Mouse (Mus musculus): ENCODE data around the gene Wdr25.
A peak's percentile ranks its signal among the peaks of the same experiment; 100 is the strongest.

Gene Wdr25

DNA sequence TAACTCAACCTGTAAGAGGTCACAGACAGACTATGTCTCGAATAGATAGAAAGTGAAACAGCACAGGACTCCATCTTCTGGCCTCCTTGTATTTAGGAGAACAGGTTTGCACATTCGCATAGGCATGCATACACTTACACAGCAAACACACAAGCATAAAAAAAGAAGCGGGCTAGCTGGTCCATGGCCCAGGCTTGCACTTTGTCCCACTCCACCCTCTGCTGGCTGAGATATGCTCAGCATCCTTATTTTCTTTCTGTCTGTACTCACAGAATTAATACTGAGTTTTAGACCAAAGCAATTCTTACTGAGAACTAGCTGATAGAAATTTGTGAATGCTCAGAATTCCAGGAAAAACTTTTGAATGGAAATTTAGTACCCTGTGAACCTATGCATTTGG is 2.6 kb downstream of the Wdr25 start:
- DNase-seq (ENCODE audit: low spot score) = no peak

DNA sequence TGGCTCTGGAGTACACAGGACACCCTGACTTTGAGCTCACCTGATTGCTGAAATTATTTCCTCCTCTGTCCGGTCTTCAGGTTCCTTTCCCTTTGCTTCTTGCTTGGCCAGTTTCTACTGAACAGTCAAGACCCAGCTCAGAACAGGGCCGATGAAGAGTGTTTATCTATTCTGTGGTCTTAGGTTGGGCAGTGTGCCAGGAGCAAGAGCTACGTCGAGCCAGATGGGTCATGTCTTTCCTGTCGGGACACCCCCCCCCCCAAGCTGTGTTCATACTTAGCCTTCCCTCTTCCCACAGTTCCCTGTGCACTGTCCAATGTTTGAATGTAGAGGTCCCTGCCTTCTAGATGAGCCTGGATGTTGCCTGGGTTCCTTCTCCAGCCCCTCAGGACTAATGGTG is 7.9 kb downstream of the Wdr25 start:
- DNase-seq (ENCODE audit: low spot score) = no peak

GRCm38 (mm10) chr12:108902940-108903339 is 9.5 kb downstream of the Wdr25 start:
- no peak for DNase-seq (ENCODE audit: low spot score)

GRCm38 (mm10) chr12:108903600-108904275 is 10.3 kb downstream of the Wdr25 start:
- peak; percentile 75 for DNase-seq (ENCODE audit: low spot score)

DNA sequence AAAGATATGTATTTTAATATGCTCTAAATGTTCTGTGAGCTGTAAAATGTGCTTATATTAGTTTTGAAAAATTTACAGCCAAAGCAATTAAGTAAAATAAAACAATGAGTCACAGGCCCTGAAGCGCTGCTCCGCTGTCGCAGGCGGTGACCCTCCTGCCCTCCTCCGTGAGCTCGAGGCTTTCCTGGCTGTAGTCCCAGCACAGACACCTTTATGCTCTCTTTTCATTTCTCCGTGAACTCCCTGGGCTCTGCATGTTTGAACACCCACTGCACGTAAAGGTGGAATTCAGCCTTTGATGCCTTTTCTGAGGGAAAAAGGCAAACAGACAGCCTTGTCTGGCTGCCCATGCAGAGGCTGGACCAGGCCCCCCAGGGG is 10.8 kb downstream of the Wdr25 start:
- DNase-seq (ENCODE audit: low spot score) = no peak

DNA sequence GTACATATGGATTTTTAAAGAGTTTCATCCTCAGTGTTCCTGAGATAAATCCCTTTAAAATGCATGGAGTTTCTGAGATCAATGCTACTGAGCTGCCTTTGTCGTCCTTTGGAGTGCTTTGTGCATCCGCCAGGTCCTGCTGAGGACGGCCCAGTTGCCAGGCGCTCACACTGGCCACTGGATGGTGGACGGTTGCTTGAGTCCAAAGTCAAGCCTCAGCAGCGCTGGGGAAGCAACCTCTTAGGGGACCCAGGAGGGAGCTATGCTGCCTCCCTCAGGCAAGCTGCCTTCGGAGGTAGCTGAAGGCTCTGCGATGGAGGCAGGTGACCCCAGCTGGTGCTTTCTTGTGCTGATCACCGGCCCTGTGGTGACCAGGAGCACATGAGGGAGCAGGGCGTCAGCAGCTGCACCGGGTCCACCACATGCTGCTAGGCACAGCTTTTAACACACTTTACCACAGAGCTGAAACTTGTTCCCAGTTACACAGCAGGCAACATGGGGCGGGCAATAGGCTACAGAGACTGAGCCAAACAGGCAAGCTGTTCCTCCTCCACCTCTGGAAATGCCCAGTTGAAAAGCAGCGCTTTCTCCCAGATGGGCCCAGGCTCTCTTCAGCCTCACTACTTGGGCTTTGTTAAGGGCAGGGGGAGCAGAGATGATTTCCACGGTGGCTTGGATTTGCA is 12.3 kb downstream of the Wdr25 start:
- DNase-seq (ENCODE audit: low spot score) = no peak

- DNase-seq (ENCODE audit: low spot score) = no peak
Observed at GRCm38 (mm10) chr12:108906398-108906797, 13.0 kb downstream of the Wdr25 start.

DNA sequence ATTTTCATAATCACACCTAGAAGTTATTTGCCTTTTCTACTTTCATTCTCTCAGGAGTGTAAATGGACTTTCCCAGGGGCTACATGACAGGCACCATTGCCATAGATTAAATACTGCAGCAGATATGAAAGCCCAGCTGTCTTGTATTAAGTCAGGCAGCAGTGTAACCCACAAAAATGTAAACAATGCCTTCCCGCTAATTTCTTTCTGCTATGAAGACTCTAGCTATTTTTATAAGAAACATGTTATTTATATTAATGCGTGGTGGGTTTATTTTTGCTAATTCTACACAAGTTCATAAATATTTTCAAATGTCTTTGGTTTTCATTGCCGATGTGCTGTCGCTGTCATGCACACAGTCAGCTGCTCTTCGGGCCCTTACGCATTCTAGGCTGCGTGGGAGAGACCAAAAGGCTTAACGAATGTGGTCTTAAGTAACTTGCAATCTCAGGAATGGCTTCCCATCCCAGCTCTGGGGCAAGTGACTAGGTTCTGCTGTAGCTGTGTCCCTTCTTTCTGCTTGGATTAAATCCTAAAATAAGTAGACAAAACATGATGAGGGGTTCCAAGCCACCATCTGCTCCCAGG is 16.5 kb downstream of the Wdr25 start:
- no peak for DNase-seq (ENCODE audit: low spot score)

DNA sequence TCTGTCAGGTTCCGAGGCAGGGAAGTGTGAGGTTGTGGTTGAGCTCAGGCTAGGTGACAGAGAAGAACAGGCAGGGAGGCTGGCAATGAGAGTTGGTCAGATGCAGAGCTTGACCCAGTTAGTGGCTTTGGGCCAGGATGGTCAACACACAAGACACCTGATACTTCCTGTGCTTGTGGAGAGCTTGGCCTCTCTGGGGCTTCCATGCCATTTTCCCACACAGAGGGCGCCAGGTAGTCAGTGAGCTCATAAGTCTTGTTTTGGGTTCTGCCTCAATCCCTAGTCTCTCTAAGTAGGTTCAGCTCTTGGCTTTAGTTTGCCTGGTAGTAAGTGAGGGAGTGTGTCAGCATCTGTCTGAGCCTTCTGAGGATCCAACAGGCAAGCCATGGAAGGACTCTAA is 19.0 kb downstream of the Wdr25 start:
- no peak for DNase-seq (ENCODE audit: low spot score)

DNA sequence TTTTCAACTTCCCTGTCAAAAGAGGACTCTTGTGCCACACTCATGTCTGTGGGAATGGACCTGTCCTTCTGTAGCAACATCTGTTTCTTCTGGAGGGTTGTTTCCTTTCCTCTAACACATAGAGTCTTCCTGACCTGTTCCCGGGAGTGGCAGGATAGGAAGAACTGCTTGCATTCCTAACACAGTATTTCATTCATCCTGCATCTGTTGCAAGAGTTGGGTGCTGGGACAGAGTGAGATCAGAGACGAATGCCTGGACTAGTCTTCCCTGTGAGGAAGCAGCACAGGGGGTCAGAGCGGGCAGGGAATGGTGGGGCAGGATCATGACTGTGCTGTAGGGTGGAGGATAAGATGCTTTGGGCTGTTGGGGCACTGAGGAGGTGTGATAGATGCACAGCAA is 20.8 kb downstream of the Wdr25 start:
- no peak for DNase-seq (ENCODE audit: low spot score)

- DNase-seq (ENCODE audit: low spot score) = no peak
Observed at GRCm38 (mm10) chr12:108914709-108915340, 21.4 kb downstream of the Wdr25 start.

DNA sequence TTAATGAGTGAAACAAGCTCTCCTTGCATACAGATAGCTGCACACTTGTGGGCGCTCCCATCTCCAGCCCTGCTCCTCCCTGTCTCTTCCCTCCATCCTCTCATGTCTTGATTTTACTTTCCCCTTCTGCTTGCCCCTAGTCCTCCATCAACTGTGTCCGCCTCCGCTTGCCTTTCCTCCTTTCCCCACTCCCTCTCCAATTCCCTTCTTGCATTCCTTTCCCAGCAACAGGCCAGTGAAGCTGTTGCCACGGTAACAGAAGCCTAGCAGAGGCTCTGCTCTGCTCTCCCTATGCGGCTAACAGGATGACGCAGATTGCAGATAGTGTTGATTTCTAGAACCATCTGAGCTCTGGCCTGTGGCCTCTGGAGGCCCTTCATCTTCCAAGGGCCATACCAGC is 22.5 kb downstream of the Wdr25 start:
- no peak for DNase-seq (ENCODE audit: low spot score)

- DNase-seq (ENCODE audit: low spot score) = no peak
Observed at GRCm38 (mm10) chr12:108916447-108917042, 23.1 kb downstream of the Wdr25 start.

DNA sequence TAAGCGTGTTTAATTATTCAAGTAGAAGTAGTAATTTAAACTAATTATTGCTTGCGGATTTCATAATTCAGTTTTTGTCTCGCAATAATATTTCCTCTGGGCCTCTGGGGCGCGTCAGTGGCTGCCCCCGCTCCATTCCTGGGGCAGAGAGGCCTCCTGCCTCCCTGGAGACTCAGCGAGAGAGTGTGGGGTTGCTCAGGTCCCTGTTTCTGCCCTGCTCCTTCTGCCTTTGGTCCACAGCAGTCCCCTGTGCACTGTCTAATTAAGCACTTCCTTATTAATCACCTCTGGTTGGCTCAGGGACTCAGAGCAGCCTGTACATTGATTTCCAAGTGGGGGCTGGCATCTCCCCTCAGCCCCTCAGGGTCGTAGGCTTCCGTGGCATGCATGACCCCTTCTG is 24.1 kb downstream of the Wdr25 start:
- DNase-seq (ENCODE audit: low spot score) = no peak

DNA sequence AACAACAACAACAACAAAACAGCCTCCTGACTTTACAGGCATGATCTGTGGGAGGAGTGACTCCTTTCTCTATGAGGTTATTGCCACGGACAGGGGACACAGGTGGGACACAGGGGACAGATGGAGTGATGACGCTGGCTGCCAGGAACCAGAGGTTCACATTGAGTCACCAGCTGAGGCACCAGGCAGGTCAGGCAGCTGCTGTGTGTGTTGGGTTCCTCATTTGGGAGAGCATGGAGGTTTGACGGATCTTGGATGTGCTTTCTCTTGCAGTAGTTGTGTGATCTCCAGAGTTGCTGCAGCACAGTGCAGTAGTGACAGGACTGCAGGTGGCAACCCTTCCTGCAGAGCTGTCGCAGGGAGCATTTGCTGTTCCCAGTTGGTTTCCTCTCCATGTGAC is 25.3 kb downstream of the Wdr25 start:
- DNase-seq (ENCODE audit: low spot score) = no peak

- no peak for DNase-seq (ENCODE audit: low spot score)
Observed at GRCm38 (mm10) chr12:108926606-108927111, 33.2 kb downstream of the Wdr25 start.

DNA sequence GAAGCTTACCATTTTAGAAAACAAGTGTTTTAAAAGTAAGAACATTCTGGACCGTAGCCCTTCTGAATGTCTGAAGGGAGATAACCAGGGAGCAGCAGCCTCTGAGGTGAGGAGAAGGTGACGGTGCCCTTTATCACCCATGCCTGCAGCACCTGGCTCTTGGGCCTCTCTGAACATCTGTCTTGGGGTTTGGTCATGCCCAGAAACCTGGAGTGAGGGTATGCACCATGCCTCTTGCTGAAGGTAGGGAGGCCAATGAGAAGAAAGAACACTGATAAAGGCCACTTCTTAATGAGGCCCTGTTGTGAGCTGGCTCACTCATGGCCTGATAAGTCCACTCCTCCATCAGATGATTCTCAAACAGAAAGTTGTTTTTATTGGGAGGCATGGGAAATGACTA is 34.8 kb downstream of the Wdr25 start:
- DNase-seq (ENCODE audit: low spot score) = no peak

DNA sequence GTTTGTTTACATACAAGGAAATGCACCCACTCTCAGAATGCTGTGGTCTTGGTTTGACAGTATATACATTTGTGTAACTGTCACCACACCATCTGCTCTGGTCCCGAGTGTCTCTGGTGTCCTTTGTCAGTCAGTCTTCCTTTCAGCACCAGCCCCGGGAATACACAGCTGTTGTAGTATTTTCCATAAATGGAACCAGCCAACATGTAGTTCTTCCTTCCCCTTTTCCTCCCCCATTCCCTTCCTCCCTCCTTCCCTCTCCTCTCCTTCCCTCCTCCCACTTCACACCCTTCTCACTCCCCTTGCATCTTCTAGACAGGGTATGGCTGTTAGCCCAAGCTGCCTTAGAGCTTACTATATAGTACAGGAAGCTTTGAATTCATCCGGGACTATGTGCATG is 36.0 kb downstream of the Wdr25 start:
- no peak for DNase-seq (ENCODE audit: low spot score)

DNA sequence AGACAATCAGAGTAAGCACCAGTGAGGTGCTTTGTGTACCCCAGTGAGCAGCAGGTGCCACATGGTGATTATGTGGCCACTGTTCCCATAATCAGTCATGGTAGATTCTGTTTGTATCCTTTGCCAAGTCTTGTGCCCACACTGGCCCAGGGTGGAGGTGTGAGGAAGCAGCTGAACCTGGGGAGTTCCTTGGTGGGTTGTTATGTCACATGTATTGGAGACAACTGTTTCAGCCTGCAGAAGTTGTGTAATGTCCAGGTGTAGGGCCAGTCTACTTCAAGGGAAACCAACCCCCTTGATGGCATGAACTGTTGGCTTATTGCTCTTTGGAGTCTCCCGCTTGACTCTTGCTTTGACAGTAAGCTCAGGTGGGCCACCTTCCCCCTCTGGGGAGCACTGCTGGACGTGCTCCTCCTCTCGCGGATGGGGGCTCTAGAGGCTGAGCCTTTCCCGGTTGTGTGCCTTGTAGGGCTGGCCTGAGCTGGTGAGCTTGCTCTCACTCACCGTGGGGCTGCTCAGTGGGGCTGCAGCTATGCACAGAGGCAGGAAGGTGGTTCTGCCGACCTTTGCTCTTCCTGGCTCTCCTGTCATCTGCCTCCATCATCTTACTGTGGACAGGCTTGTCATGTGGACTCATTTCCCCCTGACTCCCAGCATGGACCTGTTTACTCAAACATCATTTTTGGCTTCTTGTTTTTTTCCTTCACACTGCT is 38.1 kb downstream of the Wdr25 start:
- no peak for DNase-seq (ENCODE audit: low spot score)

- no peak for DNase-seq (ENCODE audit: low spot score)
Observed at GRCm38 (mm10) chr12:108932113-108932512, 38.7 kb downstream of the Wdr25 start.

- DNase-seq (ENCODE audit: low spot score) = no peak
Observed at GRCm38 (mm10) chr12:108934231-108934630, 40.8 kb downstream of the Wdr25 start.

DNA sequence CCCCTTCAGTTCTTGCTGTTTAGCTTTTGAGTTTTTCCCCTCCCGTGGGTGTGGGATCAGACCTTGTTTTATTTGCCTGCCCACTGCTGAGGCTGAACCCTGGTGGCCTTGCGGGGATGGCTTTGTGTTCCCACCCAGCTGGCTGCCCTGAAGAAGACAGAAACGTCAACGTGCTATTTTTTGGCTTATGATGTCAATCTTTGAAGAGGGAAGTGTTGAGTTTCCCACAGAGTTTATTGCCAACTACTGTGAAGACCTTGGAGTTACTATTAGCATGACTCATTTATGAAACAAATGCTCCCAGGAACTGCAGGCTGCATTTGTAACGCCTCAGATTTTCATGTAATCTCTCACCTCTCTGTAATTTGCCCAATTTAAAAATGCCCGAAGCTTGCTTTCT is 43.4 kb downstream of the Wdr25 start:
- DNase-seq (ENCODE audit: low spot score) = no peak
